12 mouse cellular contexts compared by ENCODE assay signal in genomic region chr5:65273966-65274365, GRCm38 (mm10).
A peak's percentile ranks its signal among the peaks of the same experiment; 100 is the strongest.
DNase-seq lines count a peak whose midpoint lies in the region.
"Had no signal": no experiment of that assay in that cellular context is flagged by ENCODE, and none has a peak within 500 bp of the region (broad histone marks: within the 10 kb centered on the region; RNA-seq: fewer than 3 reads in every experiment).

No protein-coding gene starts in this region.

- DNase-seq in cerebellum, postnatal 10 days: peak; percentile 51 to 69
- no peak for DNase-seq in cerebellum, adult 9-11 months
- peak; percentile 45 for DNase-seq in layer of hippocampus, adult 11-12 months (ENCODE audit: low spot score)
- DNase-seq in layer of hippocampus, postnatal 25 days (ENCODE audit: extremely low spot score in 1 of 2, low spot score in 1 of 2): no peak
- DNase-seq in brain, adult 2 months (ENCODE audit: low read depth, low spot score): peak; percentile 85
- DNase-seq in layer of hippocampus, adult 9-11 months: peak; percentile 70
- DNase-seq in gastrocnemius, postnatal 10 days: no peak
- no peak for DNase-seq in B cell, adult 2 months
- DNase-seq: adrenal gland, postnatal 14 days; cerebellum, adult 8-10 months; kidney, adult 9 months; thymus, adult 18-20 months had no signal

Comparison
In these comparisons a context has a peak if more than half of its experiments do, and no peak if none do; other contexts are left out.
1. DNase-seq: peak in cerebellum, postnatal 10 days (2 of 2), layer of hippocampus, adult 11-12 months (single experiment), brain, adult 2 months (single experiment) and layer of hippocampus, adult 9-11 months (single experiment); none in cerebellum, adult 9-11 months (single experiment), layer of hippocampus, postnatal 25 days (0 of 2), gastrocnemius, postnatal 10 days (single experiment) and B cell, adult 2 months (0 of 2).